Mouse (Mus musculus) forebrain, embryonic 13.5 days (tissue): ENCODE measurements around the gene Pdcd5. TPM values are rescaled to one million over a fixed set of nuclear protein-coding genes. Genes with fewer than 3 reads are reported as not detected.

Experiments used
- ATAC-seq: fragments of 200-750 bp; cut with Nextera tagmentation; 2 replicates; pipeline ENCODE4 v1.8.0; 2017
- H3K27ac ChIP-seq: fragments of 300-500 bp; sonication (generic); 2 replicates; pipeline ENCODE4 v1.5.1; 2015; ENCODE audit warnings: inconsistent platforms, mild to moderate bottlenecking, moderate library complexity
- H3K27me3 ChIP-seq: fragments of 300-500 bp; sonication (generic); 2 replicates; pipeline ENCODE4 v1.6.1; 2015; ENCODE audit warnings: mild to moderate bottlenecking, inconsistent platforms
- H3K36me3 ChIP-seq: fragments of 300-500 bp; sonication (generic); 2 replicates; pipeline ENCODE4 v1.6.1; 2015; ENCODE audit warnings: mild to moderate bottlenecking, inconsistent platforms; ENCODE audit not compliant: poor library complexity, severe bottlenecking
- H3K4me1 ChIP-seq: fragments of 300-500 bp; sonication (generic); 2 replicates; pipeline ENCODE4 v1.6.1; 2015; ENCODE audit warnings: inconsistent platforms
- H3K4me2 ChIP-seq: fragments of 300-500 bp; sonication (generic); 2 replicates; pipeline ENCODE4 v1.6.1; 2015; ENCODE audit warnings: inconsistent platforms, mild to moderate bottlenecking, moderate library complexity
- H3K4me3 ChIP-seq: fragments of 300-500 bp; sonication (generic); 2 replicates; pipeline ENCODE4 v1.5.1; 2015; ENCODE audit warnings: mild to moderate bottlenecking, inconsistent platforms
- H3K9ac ChIP-seq: fragments of 300-500 bp; sonication (generic); 2 replicates; pipeline ENCODE4 v1.6.1; 2015; ENCODE audit warnings: mild to moderate bottlenecking, inconsistent platforms
- H3K9me3 ChIP-seq: fragments of 300-500 bp; sonication (generic); replicated peaks from 2 replicates; pipeline ENCODE4 v1.6.1; 2016; ENCODE audit warnings: inconsistent platforms
- WGBS: fragments of 180-500 bp; shearing (Covaris S2); methylation state at CpG from one replicate; pipeline ENCODE4 v1.1.7; 2015; 5-methylcytosine and 5-hydroxymethylcytosine counted together
- polyA plus RNA-seq: library from polyadenylated mRNA; unstranded; fragments of >200 nt; fragmentation: Nextera tagmentation; extraction: Ambion mirVana; gene quantifications from 2 replicates; pipeline ENCODE4 v1.2.1, GENCODE M21; 2015

The Pdcd5 gene
- polyA plus RNA-seq, 1 experiment from 2014 or later: 267 TPM

- H3K4me3 ChIP-seq: no peak overlapping the region
- H3K4me2 ChIP-seq: no peak overlapping the region
- H3K9ac ChIP-seq: no peak overlapping the region
- 86% methylated on average over 5 of the region's 5 CpGs for WGBS
- no peak for ATAC-seq
- H3K27ac ChIP-seq: no peak overlapping the region
- H3K9me3 ChIP-seq: no peaks in the 10 kb centered on the region
- H3K4me1 ChIP-seq: 0 out of 2 replicates have a peak, but pooled peaks cover 3% of the 10 kb centered on the region
- H3K36me3 ChIP-seq: peaks cover 53% of the 10 kb centered on the region
- no peaks in the 10 kb centered on the region for H3K27me3 ChIP-seq
These were observed 53.0 kb downstream of the Pdcd5 start for GRCm38 (mm10) chr7:35594311-35594710.

Other genes starting within 250 kb of the Pdcd5 start
- 0.18 TPM in 1 of 2 replicates, not detected in the other for gene Slc7a9, start 198.7 kb downstream of the Pdcd5 start, polyA plus RNA-seq
- gene Tdrd12, start 109.8 kb downstream of the Pdcd5 start, polyA plus RNA-seq: 0.36 and 0.37 TPM in 2 replicates
- gene Nudt19, start 91.2 kb downstream of the Pdcd5 start, polyA plus RNA-seq: 67.4 and 70.9 TPM in 2 replicates
- 0.03 TPM in 2 replicates for gene Rgs9bp, start 61.9 kb downstream of the Pdcd5 start, polyA plus RNA-seq
- gene Ankrd27, start 61.3 kb downstream of the Pdcd5 start, polyA plus RNA-seq: 29.7 and 30.8 TPM in 2 replicates
- gene Dpy19l3, start 106.9 kb upstream of the Pdcd5 start, polyA plus RNA-seq: 31.3 and 40.2 TPM in 2 replicates
- gene Zfp507, start 155.5 kb upstream of the Pdcd5 start, polyA plus RNA-seq: 16.9 and 18.2 TPM in 2 replicates